ENCODE assay signal across 16 mouse cellular contexts in genomic region chr2:128710609-128711008, GRCm38 (mm10). TPM values are rescaled to one million over a fixed set of nuclear protein-coding genes. Genes with fewer than 3 reads are reported as not detected.
A peak's percentile ranks its signal among the peaks of the same experiment; 100 is the strongest.
DNase-seq lines count a peak whose midpoint lies in the region; ATAC-seq lines count a peak whose summit lies in the region.
"Had no signal": no experiment of that assay in that cellular context is flagged by ENCODE, and none has a peak within 500 bp of the region (broad histone marks: within the 10 kb centered on the region; RNA-seq: fewer than 3 reads in every experiment).

No protein-coding gene starts in this region.

- peaks cover 18% of the 10 kb centered on the region; the same call in 1 of the 2 replicates for H3K4me1 ChIP-seq in liver, embryonic 12.5 days
- H3K4me1 ChIP-seq in limb, embryonic 10.5 days = peaks cover 79% of the 10 kb centered on the region
- peaks cover 7% of the 10 kb centered on the region; the same call in 1 of the 2 replicates for H3K4me1 ChIP-seq in forebrain, embryonic 16.5 days (replicated peaks; ENCODE audit: control insufficient read depth, insufficient read depth, low read length)

- no peak overlapping the region for H3K9ac ChIP-seq in liver, embryonic 12.5 days
- no peak overlapping the region for H3K9ac ChIP-seq in forebrain, embryonic 16.5 days (replicated peaks; ENCODE audit: low read depth, low read length)
- H3K9ac ChIP-seq: hindbrain, embryonic 15.5 days had no signal

- no peak overlapping the region for H3K4me2 ChIP-seq in liver, embryonic 12.5 days
- H3K4me2 ChIP-seq in forebrain, embryonic 16.5 days (ENCODE audit: low read length) = no peak overlapping the region
- H3K4me2 ChIP-seq: hindbrain, embryonic 15.5 days had no signal

- ATAC-seq in liver, embryonic 12.5 days = no peak
- ATAC-seq in forebrain, embryonic 16.5 days = no peak

- H3K27me3 ChIP-seq in liver, embryonic 12.5 days (replicated peaks) = no peaks in the 10 kb centered on the region
- H3K27me3 ChIP-seq in limb, embryonic 10.5 days (ENCODE audit: low read depth, poor library complexity, severe bottlenecking) = no peaks in the 10 kb centered on the region
- H3K27me3 ChIP-seq in forebrain, embryonic 16.5 days (replicated peaks; ENCODE audit: control insufficient read depth, insufficient read depth, low read length) = no peaks in the 10 kb centered on the region
- H3K27me3 ChIP-seq: hindbrain, embryonic 15.5 days had no signal

- H3K27ac ChIP-seq in liver, embryonic 12.5 days = no peak overlapping the region
- peak overlapping the region; percentile 85 for H3K27ac ChIP-seq in limb, embryonic 10.5 days
- no peak overlapping the region for H3K27ac ChIP-seq in forebrain, embryonic 16.5 days (ENCODE audit: low read length)
- H3K27ac ChIP-seq: hindbrain, embryonic 15.5 days had no signal

- H3K36me3 ChIP-seq in liver, embryonic 12.5 days = no peaks in the 10 kb centered on the region
- peaks cover 34% of the 10 kb centered on the region for H3K36me3 ChIP-seq in limb, embryonic 10.5 days
- H3K36me3 ChIP-seq in forebrain, embryonic 16.5 days (ENCODE audit: control insufficient read depth, insufficient read depth) = no peaks in the 10 kb centered on the region
- H3K36me3 ChIP-seq: hindbrain, embryonic 15.5 days had no signal

- DNase-seq in liver = peak; percentile 31
- peak; percentile 51 to 66 for DNase-seq in kidney, adult 8-10 months
- DNase-seq in limb, embryonic 10.5 days (ENCODE audit: low spot score) = no peak
- DNase-seq in yolk sac, embryonic 10.5 days (ENCODE audit: low spot score) = peak; percentile 68
- DNase-seq in adrenal gland, adult 2 months = no peak
- DNase-seq in thymus, postnatal 36 days = no peak
- DNase-seq: adrenal gland, postnatal 36 days; cerebellum, adult 18-20 months; embryo, embryonic 11 days; layer of hippocampus, adult 9-11 months; lung, adult 18-20 months had no signal

- no peaks in the 10 kb centered on the region for H3K9me3 ChIP-seq in liver, embryonic 12.5 days (replicated peaks)
- no peaks in the 10 kb centered on the region for H3K9me3 ChIP-seq in limb, embryonic 10.5 days (replicated peaks)
- no peaks in the 10 kb centered on the region for H3K9me3 ChIP-seq in forebrain, embryonic 16.5 days (ENCODE audit: control insufficient read depth, low read length)
- H3K9me3 ChIP-seq: hindbrain, embryonic 15.5 days; megakaryocyte, embryonic 14.5 days had no signal

- no peak overlapping the region for H3K4me3 ChIP-seq in liver, embryonic 12.5 days
- H3K4me3 ChIP-seq in limb, embryonic 10.5 days = no peak overlapping the region
- H3K4me3 ChIP-seq in forebrain, embryonic 16.5 days (replicated peaks; ENCODE audit: low read length) = no peak overlapping the region
- H3K4me3 ChIP-seq: hindbrain, embryonic 15.5 days; megakaryocyte, embryonic 14.5 days had no signal

- WGBS in liver, embryonic 12.5 days (ENCODE audit: insufficient replicate concordance) = 61% methylated on average over 6 of the region's 6 CpGs
- WGBS in limb, embryonic 10.5 days = 66% methylated on average over 6 of the region's 6 CpGs
- WGBS in forebrain, embryonic 16.5 days = 83% methylated on average over 6 of the region's 6 CpGs

RNA-seq across cellular contexts. Expression of gene Mertk, which starts 11.9 kb away (rescaled TPM):
- polyA plus RNA-seq in liver, embryonic 12.5 days (2016; fragmentation: Nextera tagmentation; extraction: Ambion mirVana) = 3.6 TPM in 2 replicates
- polyA plus RNA-seq in limb, embryonic 10.5 days (2016; fragmentation: Nextera tagmentation; extraction: Ambion mirVana) = 14.5 and 22.3 TPM in 2 replicates
- 0.73 and 1.2 TPM in 2 replicates for polyA plus RNA-seq in forebrain, embryonic 16.5 days (2015; fragmentation: Nextera tagmentation; extraction: Ambion mirVana)
- total RNA-seq in adrenal gland, adult 2 months (2021) = 10 to 100 TPM in 1 of 2 experiments, 1 to 10 TPM in 1; 9.6 to 12.5 TPM
- polyA plus RNA-seq in adrenal gland, adult 2 months (2012; rRNA removed) = 2.2 and 2.9 TPM in 2 replicates
- total RNA-seq: granulocyte monocyte progenitor cell, adult 5-6 weeks had no signal

RNA-seq across cellular contexts. Expression of gene Anapc1, which starts 23.4 kb away (rescaled TPM):
- polyA plus RNA-seq in liver, embryonic 12.5 days (2016; fragmentation: Nextera tagmentation; extraction: Ambion mirVana) = 53.1 and 53.7 TPM in 2 replicates
- 85.7 and 96.3 TPM in 2 replicates for polyA plus RNA-seq in limb, embryonic 10.5 days (2016; fragmentation: Nextera tagmentation; extraction: Ambion mirVana)
- 59.5 and 62.2 TPM in 2 replicates for polyA plus RNA-seq in forebrain, embryonic 16.5 days (2015; fragmentation: Nextera tagmentation; extraction: Ambion mirVana)
- 10 to 100 TPM; 60.9 to 89.3 TPM for total RNA-seq in adrenal gland, adult 2 months (2021)
- polyA plus RNA-seq in adrenal gland, adult 2 months (2012; rRNA removed) = 27.2 and 34.4 TPM in 2 replicates

Comparison
In these comparisons a context has a peak if more than half of its experiments do, and no peak if none do; other contexts are left out.
1. DNase-seq: peak in liver (single experiment), kidney, adult 8-10 months (2 of 2) and yolk sac, embryonic 10.5 days (single experiment); none in limb, embryonic 10.5 days (single experiment), adrenal gland, adult 2 months (single experiment) and thymus, postnatal 36 days (0 of 2).